Mouse (Mus musculus): ENCODE measurements at regions not wholly inside any gene's neighbourhood (a gene's known extent, or its start where the extent isn't known, plus 50 kb on each side); places are given as distances from the start of the nearest gene placed in this dataset.

GRCm38 (mm10) chr7:36262124-36262710 is 435.7 kb upstream of the Tshz3 start:
- ATAC-seq: no peak
- Histone ChIP-seq H3K4me3 (ENCODE audit: low read depth, low read length) (no peak overlapping the region), H3K9me3 (replicated peaks; ENCODE audit: control insufficient read depth, low read length, poor library complexity, severe bottlenecking) (no peaks in the 10 kb centered on the region), H3K27me3 (ENCODE audit: control insufficient read depth, insufficient read depth, low read depth, low read length) (no peaks in the 10 kb centered on the region), H3K27ac (ENCODE audit: low read length) (no peak overlapping the region), H3K4me1 (ENCODE audit: control insufficient read depth, insufficient read depth, low read length) (no peaks in the 10 kb centered on the region), H3K9ac (ENCODE audit: low read depth, low read length) (no peak overlapping the region), H3K4me2 (ENCODE audit: low read length) (no peak overlapping the region), H3K36me3 (ENCODE audit: control insufficient read depth, insufficient read depth, low read length) (no peaks in the 10 kb centered on the region)
- WGBS: 91% methylated on average over 8 of the region's 8 CpGs

- no peak overlapping the region for H3K4me3 ChIP-seq (ENCODE audit: low read depth, low read length)
- H3K4me2 ChIP-seq (ENCODE audit: low read length): no peak overlapping the region
- H3K36me3 ChIP-seq (ENCODE audit: control insufficient read depth, insufficient read depth, low read length): no peaks in the 10 kb centered on the region
- H3K27me3 ChIP-seq (ENCODE audit: control insufficient read depth, insufficient read depth, low read depth, low read length): no peaks in the 10 kb centered on the region
- H3K27ac ChIP-seq (ENCODE audit: low read length): no peak overlapping the region
- no peaks in the 10 kb centered on the region for H3K9me3 ChIP-seq (replicated peaks; ENCODE audit: control insufficient read depth, low read length, poor library complexity, severe bottlenecking)
- H3K9ac ChIP-seq (ENCODE audit: low read depth, low read length): no peak overlapping the region
- ATAC-seq: no peak
- no peaks in the 10 kb centered on the region for H3K4me1 ChIP-seq (ENCODE audit: control insufficient read depth, insufficient read depth, low read length)
- WGBS: 94% methylated on average over 15 of the region's 15 CpGs
These were observed 440.8 kb upstream of the Tshz3 start for GRCm38 (mm10) chr7:36257102-36257501.

GRCm38 (mm10) chr7:36247356-36247755 is 444.6 kb upstream of the Zfp507 start:
- Histone ChIP-seq H3K27me3 (ENCODE audit: control insufficient read depth, insufficient read depth, low read depth, low read length) (no peaks in the 10 kb centered on the region), H3K4me3 (ENCODE audit: low read depth, low read length) (no peak overlapping the region), H3K4me2 (ENCODE audit: low read length) (no peak overlapping the region), H3K9me3 (replicated peaks; ENCODE audit: control insufficient read depth, low read length, poor library complexity, severe bottlenecking) (0 out of 2 replicates have a peak, but pooled peaks cover 3% of the 10 kb centered on the region), H3K9ac (ENCODE audit: low read depth, low read length) (no peak overlapping the region), H3K36me3 (ENCODE audit: control insufficient read depth, insufficient read depth, low read length) (no peaks in the 10 kb centered on the region), H3K4me1 (ENCODE audit: control insufficient read depth, insufficient read depth, low read length) (peaks cover 7% of the 10 kb centered on the region; the same call in 1 of the 2 replicates), H3K27ac (ENCODE audit: low read length) (no peak overlapping the region)
- no peak for ATAC-seq

- ATAC-seq: no peak
- Histone ChIP-seq H3K27ac (ENCODE audit: low read length) (no peak overlapping the region), H3K4me1 (ENCODE audit: control insufficient read depth, insufficient read depth, low read length) (no peaks in the 10 kb centered on the region), H3K27me3 (ENCODE audit: control insufficient read depth, insufficient read depth, low read depth, low read length) (no peaks in the 10 kb centered on the region), H3K4me2 (ENCODE audit: low read length) (no peak overlapping the region), H3K9ac (ENCODE audit: low read depth, low read length) (no peak overlapping the region), H3K4me3 (ENCODE audit: low read depth, low read length) (no peak overlapping the region), H3K9me3 (replicated peaks; ENCODE audit: control insufficient read depth, low read length, poor library complexity, severe bottlenecking) (no peaks in the 10 kb centered on the region), H3K36me3 (ENCODE audit: control insufficient read depth, insufficient read depth, low read length) (no peaks in the 10 kb centered on the region)
- 95% methylated on average over 2 of the region's 2 CpGs for WGBS
These were observed 433.9 kb upstream of the Zfp507 start for GRCm38 (mm10) chr7:36236673-36237072.

- no peak overlapping the region for H3K4me2 ChIP-seq (ENCODE audit: low read length)
- H3K9me3 ChIP-seq (replicated peaks; ENCODE audit: control insufficient read depth, low read length, poor library complexity, severe bottlenecking): no peaks in the 10 kb centered on the region
- H3K9ac ChIP-seq (ENCODE audit: low read depth, low read length): no peak overlapping the region
- H3K27me3 ChIP-seq (ENCODE audit: control insufficient read depth, insufficient read depth, low read depth, low read length): no peaks in the 10 kb centered on the region
- no peaks in the 10 kb centered on the region for H3K36me3 ChIP-seq (ENCODE audit: control insufficient read depth, insufficient read depth, low read length)
- H3K4me3 ChIP-seq (ENCODE audit: low read depth, low read length): no peak overlapping the region
- H3K27ac ChIP-seq (ENCODE audit: low read length): no peak overlapping the region
- H3K4me1 ChIP-seq (ENCODE audit: control insufficient read depth, insufficient read depth, low read length): no peaks in the 10 kb centered on the region
- ATAC-seq: no peak
These were observed 426.2 kb upstream of the Zfp507 start for GRCm38 (mm10) chr7:36229031-36229430.

GRCm38 (mm10) chr7:36224416-36224815 is 421.6 kb upstream of the Zfp507 start:
- WGBS: 87% methylated on average over 8 of the region's 8 CpGs
- Histone ChIP-seq H3K36me3 (ENCODE audit: control insufficient read depth, insufficient read depth, low read length) (no peaks in the 10 kb centered on the region), H3K4me2 (ENCODE audit: low read length) (no peak overlapping the region), H3K4me3 (ENCODE audit: low read depth, low read length) (no peak overlapping the region), H3K4me1 (ENCODE audit: control insufficient read depth, insufficient read depth, low read length) (no peaks in the 10 kb centered on the region), H3K27me3 (ENCODE audit: control insufficient read depth, insufficient read depth, low read depth, low read length) (no peaks in the 10 kb centered on the region), H3K27ac (ENCODE audit: low read length) (no peak overlapping the region), H3K9me3 (replicated peaks; ENCODE audit: control insufficient read depth, low read length, poor library complexity, severe bottlenecking) (no peaks in the 10 kb centered on the region), H3K9ac (ENCODE audit: low read depth, low read length) (no peak overlapping the region)
- ATAC-seq: no peak

GRCm38 (mm10) chr7:36218386-36218785 is 415.6 kb upstream of the Zfp507 start:
- Histone ChIP-seq H3K4me3 (ENCODE audit: low read depth, low read length) (no peak overlapping the region), H3K4me1 (ENCODE audit: control insufficient read depth, insufficient read depth, low read length) (no peaks in the 10 kb centered on the region), H3K27ac (ENCODE audit: low read length) (no peak overlapping the region), H3K4me2 (ENCODE audit: low read length) (no peak overlapping the region), H3K9me3 (replicated peaks; ENCODE audit: control insufficient read depth, low read length, poor library complexity, severe bottlenecking) (no peaks in the 10 kb centered on the region), H3K9ac (ENCODE audit: low read depth, low read length) (no peak overlapping the region), H3K36me3 (ENCODE audit: control insufficient read depth, insufficient read depth, low read length) (no peaks in the 10 kb centered on the region), H3K27me3 (ENCODE audit: control insufficient read depth, insufficient read depth, low read depth, low read length) (no peaks in the 10 kb centered on the region)
- no peak for ATAC-seq
- WGBS: 57% methylated on average over 2 of the region's 2 CpGs

GRCm38 (mm10) chr7:36210034-36210433 is 407.2 kb upstream of the Zfp507 start:
- Histone ChIP-seq H3K4me2 (ENCODE audit: low read length) (no peak overlapping the region), H3K36me3 (ENCODE audit: control insufficient read depth, insufficient read depth, low read length) (no peaks in the 10 kb centered on the region), H3K27ac (ENCODE audit: low read length) (no peak overlapping the region), H3K9ac (ENCODE audit: low read depth, low read length) (no peak overlapping the region), H3K9me3 (replicated peaks; ENCODE audit: control insufficient read depth, low read length, poor library complexity, severe bottlenecking) (peaks cover 3% of the 10 kb centered on the region), H3K4me1 (ENCODE audit: control insufficient read depth, insufficient read depth, low read length) (no peaks in the 10 kb centered on the region), H3K4me3 (ENCODE audit: low read depth, low read length) (no peak overlapping the region), H3K27me3 (ENCODE audit: control insufficient read depth, insufficient read depth, low read depth, low read length) (no peaks in the 10 kb centered on the region)
- WGBS: 95% methylated on average over 4 of the region's 4 CpGs
- no peak for ATAC-seq

- no peaks in the 10 kb centered on the region for H3K4me1 ChIP-seq (ENCODE audit: control insufficient read depth, insufficient read depth, low read length)
- no peak overlapping the region for H3K4me2 ChIP-seq (ENCODE audit: low read length)
- H3K4me3 ChIP-seq (ENCODE audit: low read depth, low read length): no peak overlapping the region
- no peak overlapping the region for H3K9ac ChIP-seq (ENCODE audit: low read depth, low read length)
- no peaks in the 10 kb centered on the region for H3K36me3 ChIP-seq (ENCODE audit: control insufficient read depth, insufficient read depth, low read length)
- H3K9me3 ChIP-seq (replicated peaks; ENCODE audit: control insufficient read depth, low read length, poor library complexity, severe bottlenecking): peaks cover under 1% of the 10 kb centered on the region; the same call in 1 of the 2 replicates
- ATAC-seq: 0 out of 2 replicates have a peak, but pooled peaks have one; percentile 70
- no peak overlapping the region for H3K27ac ChIP-seq (ENCODE audit: low read length)
- 72% methylated on average over 17 of the region's 17 CpGs for WGBS
- no peaks in the 10 kb centered on the region for H3K27me3 ChIP-seq (ENCODE audit: control insufficient read depth, insufficient read depth, low read depth, low read length)
These were observed 404.9 kb upstream of the Zfp507 start for GRCm38 (mm10) chr7:36207525-36208260.
